8 mouse cellular contexts compared by ENCODE assay signal in the genomic region with DNA sequence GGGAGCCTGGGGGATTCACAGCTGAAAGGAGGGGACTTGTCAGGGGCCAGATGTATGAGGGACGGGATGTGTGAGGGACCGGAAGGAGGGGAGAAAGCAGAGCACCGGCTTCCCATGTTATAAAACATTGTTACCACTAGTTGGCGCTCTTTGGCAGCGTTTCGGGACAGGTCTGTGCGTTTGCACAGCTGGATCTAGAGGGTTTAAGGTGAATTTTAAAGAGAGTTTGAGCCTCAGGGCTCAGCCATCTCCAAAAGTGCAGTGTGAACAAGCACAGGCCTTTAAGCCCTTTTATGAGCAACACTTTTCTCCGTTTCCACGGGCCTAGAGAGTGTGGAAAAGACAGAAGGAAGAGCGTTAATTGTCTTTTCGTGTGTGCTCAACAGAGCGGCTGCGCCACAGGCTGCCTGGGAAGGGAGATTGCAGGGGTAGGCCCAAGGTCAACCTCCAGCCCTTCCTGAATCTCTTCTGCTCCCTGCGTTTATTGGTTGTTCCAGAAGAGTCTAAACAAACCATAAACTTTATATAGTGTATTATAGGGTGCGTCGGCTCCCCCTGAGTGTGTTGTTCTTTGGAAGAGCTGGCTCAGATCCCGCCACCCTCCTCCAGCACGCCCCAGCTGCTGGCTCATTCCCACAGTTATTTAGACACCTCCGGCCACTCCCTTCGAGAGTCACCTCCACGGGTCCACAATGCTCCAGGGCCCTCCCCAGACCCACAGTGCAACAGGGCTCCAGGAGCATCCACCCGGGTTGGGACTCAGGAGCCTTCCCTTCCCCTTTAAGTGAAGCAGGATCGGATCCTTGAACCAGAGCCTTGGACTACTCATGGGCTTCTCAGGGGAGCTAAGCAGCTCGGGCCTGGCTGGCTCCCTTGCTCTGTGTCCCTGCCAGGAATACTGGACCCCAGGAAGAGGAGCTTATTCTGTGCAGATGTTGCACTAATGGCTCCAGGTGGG. TPM values are rescaled to one million over a fixed set of nuclear protein-coding genes. Genes with fewer than 3 reads are reported as not detected.
DNase-seq lines count a peak whose midpoint lies in the region; ATAC-seq lines count a peak whose summit lies in the region.

No protein-coding gene starts in this region.

- H3K27me3 ChIP-seq in intestine, embryonic 15.5 days (replicated peaks) = no peaks in the 10 kb centered on the region
- 0 out of 2 replicates have a peak, but pooled peaks cover 3% of the 10 kb centered on the region for H3K27me3 ChIP-seq in liver, embryonic 15.5 days
- no peaks in the 10 kb centered on the region for H3K27me3 ChIP-seq in neural tube, embryonic 12.5 days (replicated peaks)

- H3K9ac ChIP-seq in intestine, embryonic 15.5 days = no peak overlapping the region
- H3K9ac ChIP-seq in liver, embryonic 15.5 days = no peak overlapping the region
- H3K9ac ChIP-seq in neural tube, embryonic 12.5 days = no peak overlapping the region

- H3K9me3 ChIP-seq in intestine, embryonic 15.5 days = no peaks in the 10 kb centered on the region
- H3K9me3 ChIP-seq in liver, embryonic 15.5 days (replicated peaks) = no peaks in the 10 kb centered on the region
- no peaks in the 10 kb centered on the region for H3K9me3 ChIP-seq in neural tube, embryonic 12.5 days

- H3K4me1 ChIP-seq in brown adipose tissue, adult 24 weeks (ENCODE audit: control insufficient read depth, insufficient read depth, insufficient read length, low read length) = no peaks in the 10 kb centered on the region
- H3K4me1 ChIP-seq in intestine, embryonic 15.5 days (replicated peaks) = peaks cover 19% of the 10 kb centered on the region
- H3K4me1 ChIP-seq in liver, embryonic 15.5 days (replicated peaks) = no peaks in the 10 kb centered on the region
- no peaks in the 10 kb centered on the region for H3K4me1 ChIP-seq in neural tube, embryonic 12.5 days

- 15% methylated on average over 24 of the region's 24 CpGs for WGBS in intestine, embryonic 15.5 days
- WGBS in liver, embryonic 15.5 days (ENCODE audit: insufficient replicate concordance) = 46% methylated on average over 24 of the region's 24 CpGs
- WGBS in neural tube, embryonic 12.5 days = 42% methylated on average over 24 of the region's 24 CpGs

- H3K27ac ChIP-seq in brown adipose tissue, adult 24 weeks (replicated peaks; ENCODE audit: low read depth, low read length) = peak overlapping the region; percentile 32
- H3K27ac ChIP-seq in intestine, embryonic 15.5 days = peak overlapping the region; percentile 91
- no peak overlapping the region for H3K27ac ChIP-seq in liver, embryonic 15.5 days (replicated peaks)
- no peak overlapping the region for H3K27ac ChIP-seq in neural tube, embryonic 12.5 days

- H3K4me3 ChIP-seq in brown adipose tissue, adult 24 weeks (ENCODE audit: insufficient read depth, low read depth, low read length) = peak overlapping the region; percentile 39
- H3K4me3 ChIP-seq in intestine, embryonic 15.5 days (replicated peaks) = no peak overlapping the region
- no peak overlapping the region for H3K4me3 ChIP-seq in liver, embryonic 15.5 days (replicated peaks)
- no peak overlapping the region for H3K4me3 ChIP-seq in neural tube, embryonic 12.5 days

- H3K4me2 ChIP-seq in intestine, embryonic 15.5 days (replicated peaks) = peak overlapping the region; percentile 46
- no peak overlapping the region for H3K4me2 ChIP-seq in liver, embryonic 15.5 days
- H3K4me2 ChIP-seq in neural tube, embryonic 12.5 days (replicated peaks) = peak overlapping the region; percentile 12; the same call in 1 of the 2 replicates

- ATAC-seq in intestine, embryonic 15.5 days = peak; percentile 94
- peak; percentile 36; the same call in 1 of the 2 replicates for ATAC-seq in liver, embryonic 15.5 days (ENCODE audit: insufficient read depth)
- ATAC-seq in neural tube, embryonic 12.5 days (ENCODE audit: low FRiP score, low read depth) = peak; percentile 45

- DNase-seq in right cerebral cortex, adult 2 months (ENCODE audit: low spot score in 2 of 2) = peak; percentile 25 to 52
- no peak for DNase-seq in right cerebral cortex, postnatal 14 days
- peak; percentile 68 for DNase-seq in gastrocnemius, postnatal 10 days
- peak; percentile 80 for DNase-seq in thymus, postnatal 14 days

- H3K36me3 ChIP-seq in intestine, embryonic 15.5 days = no peaks in the 10 kb centered on the region
- H3K36me3 ChIP-seq in liver, embryonic 15.5 days (replicated peaks) = no peaks in the 10 kb centered on the region
- H3K36me3 ChIP-seq in neural tube, embryonic 12.5 days = no peaks in the 10 kb centered on the region

RNA-seq across cellular contexts. Expression of a gene that starts 6.8 kb away (rescaled TPM):
- polyA plus RNA-seq in brown adipose tissue, adult 24 weeks (2012; ENCODE audit: insufficient read depth, insufficient read length, missing spikeins) = 1,317 and 1,888 TPM in 2 replicates
- 10 to 100 TPM in 1 of 2 experiments, 1 to 10 TPM in 1; 9.1 to 17.4 TPM for total RNA-seq in gastrocnemius, postnatal 10 days (2021)
- polyA plus RNA-seq in intestine, embryonic 15.5 days (2015; fragmentation: Nextera tagmentation; extraction: Ambion mirVana) = 7.0 and 8.4 TPM in 2 replicates
- polyA plus RNA-seq in liver, embryonic 15.5 days (2015; fragmentation: Nextera tagmentation; extraction: Ambion mirVana) = 0.54 and 0.66 TPM in 2 replicates
- polyA plus RNA-seq in neural tube, embryonic 12.5 days (2016; fragmentation: Nextera tagmentation; extraction: Ambion mirVana) = not detected in 2 replicates

RNA-seq across cellular contexts. Expression of a gene that starts 40.3 kb away (rescaled TPM):
- polyA plus RNA-seq in brown adipose tissue, adult 24 weeks (2012; ENCODE audit: insufficient read depth, insufficient read length, missing spikeins) = 0.55 TPM in 1 of 2 replicates, not detected in the other
- total RNA-seq in gastrocnemius, postnatal 10 days (2021) = not detected
- polyA plus RNA-seq in intestine, embryonic 15.5 days (2015; fragmentation: Nextera tagmentation; extraction: Ambion mirVana) = 0.23 and 0.36 TPM in 2 replicates
- polyA plus RNA-seq in liver, embryonic 15.5 days (2015; fragmentation: Nextera tagmentation; extraction: Ambion mirVana) = 0.03 and 0.07 TPM in 2 replicates
- polyA plus RNA-seq in neural tube, embryonic 12.5 days (2016; fragmentation: Nextera tagmentation; extraction: Ambion mirVana) = 0.06 and 0.13 TPM in 2 replicates

RNA-seq across cellular contexts. Expression of a gene that starts 59.1 kb away (rescaled TPM):
- polyA plus RNA-seq in brown adipose tissue, adult 24 weeks (2012; ENCODE audit: insufficient read depth, insufficient read length, missing spikeins) = 1.6 TPM in 1 of 2 replicates, not detected in the other
- under 1 TPM in 1 of 2 experiments, not detected in 1; 0.09 TPM for total RNA-seq in gastrocnemius, postnatal 10 days (2021)
- 0.55 and 0.95 TPM in 2 replicates for polyA plus RNA-seq in intestine, embryonic 15.5 days (2015; fragmentation: Nextera tagmentation; extraction: Ambion mirVana)
- 0.84 and 0.86 TPM in 2 replicates for polyA plus RNA-seq in liver, embryonic 15.5 days (2015; fragmentation: Nextera tagmentation; extraction: Ambion mirVana)
- 0.28 and 0.32 TPM in 2 replicates for polyA plus RNA-seq in neural tube, embryonic 12.5 days (2016; fragmentation: Nextera tagmentation; extraction: Ambion mirVana)

Comparison
In these comparisons a context has a peak if more than half of its experiments do, and no peak if none do; other contexts are left out.
1. H3K27ac ChIP-seq: peak in brown adipose tissue, adult 24 weeks (single experiment) and intestine, embryonic 15.5 days (single experiment); none in liver, embryonic 15.5 days (single experiment) and neural tube, embryonic 12.5 days (single experiment).
2. ATAC-seq: peak in every context shown above with its lines; median percentile 94 in intestine, embryonic 15.5 days; 45 in neural tube, embryonic 12.5 days; 36 in liver, embryonic 15.5 days.
3. RNA of a gene that starts 6.8 kb away (polyA plus RNA-seq): 1,317 to 1,888 TPM in brown adipose tissue, adult 24 weeks; 7.0 to 8.4 TPM in intestine, embryonic 15.5 days, 0.54 to 0.66 TPM in liver, embryonic 15.5 days and not detected in neural tube, embryonic 12.5 days; every median in the first group is over 100 times any median in the second.